Mouse (Mus musculus) cerebral cortex, adult 2 months (tissue): ENCODE data around the gene Gprin1.

Experiments
- WGBS: fragments of 180-500 bp; shearing (Covaris S2); methylation state at CpG from one replicate; pipeline ENCODE4 v1.1.7; 2018; 5-methylcytosine and 5-hydroxymethylcytosine counted together

Gprin1 gene

GRCm38 (mm10) chr13:54760164-54760795 is 10.6 kb upstream of the Gprin1 start:
- WGBS = 33% methylated on average over 8 of the region's 8 CpGs

GRCm38 (mm10) chr13:54759496-54759895 is 9.8 kb upstream of the Gprin1 start:
- WGBS = 19% methylated on average over 7 of the region's 7 CpGs

GRCm38 (mm10) chr13:54758756-54759470 is 9.2 kb upstream of the Gprin1 start:
- WGBS = 2% methylated on average over 29 of the region's 29 CpGs

DNA sequence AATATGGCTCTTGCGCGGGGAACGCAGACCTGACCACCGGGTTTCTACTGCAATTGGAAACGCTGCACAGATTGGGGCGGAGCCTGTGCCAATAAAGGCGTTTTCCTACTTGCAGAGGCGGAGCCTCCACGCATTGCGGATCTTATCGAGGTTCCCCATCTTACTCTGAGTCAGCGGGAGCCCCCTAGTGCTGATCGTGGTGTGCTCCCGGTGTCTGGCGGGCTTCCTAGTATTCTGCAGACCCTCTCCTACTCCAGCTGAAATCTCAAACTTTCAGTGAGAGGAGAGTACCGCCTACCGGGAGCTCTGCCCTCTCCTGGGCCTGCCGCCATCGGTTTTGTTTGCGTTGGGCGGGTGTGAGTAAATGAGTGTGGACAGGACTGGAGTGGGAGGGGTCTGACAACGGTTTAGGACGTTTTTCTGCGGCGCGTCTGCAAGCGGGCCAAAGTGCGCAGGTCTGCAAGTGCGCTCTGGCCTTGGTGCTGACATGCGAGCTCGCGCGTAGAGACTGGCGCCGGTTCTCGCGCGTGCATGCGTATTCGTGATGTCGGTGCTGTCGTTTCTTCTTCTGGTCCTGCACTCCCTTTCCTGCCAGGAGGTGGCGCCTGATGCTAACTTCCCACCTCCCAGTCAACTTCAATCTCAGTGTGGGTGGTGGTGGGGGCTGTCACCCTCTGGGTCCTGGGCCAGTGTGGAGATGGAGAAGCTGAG is 8.5 kb upstream of the Gprin1 start:
- under 1% methylated on average over 43 of the region's 43 CpGs for WGBS

DNA sequence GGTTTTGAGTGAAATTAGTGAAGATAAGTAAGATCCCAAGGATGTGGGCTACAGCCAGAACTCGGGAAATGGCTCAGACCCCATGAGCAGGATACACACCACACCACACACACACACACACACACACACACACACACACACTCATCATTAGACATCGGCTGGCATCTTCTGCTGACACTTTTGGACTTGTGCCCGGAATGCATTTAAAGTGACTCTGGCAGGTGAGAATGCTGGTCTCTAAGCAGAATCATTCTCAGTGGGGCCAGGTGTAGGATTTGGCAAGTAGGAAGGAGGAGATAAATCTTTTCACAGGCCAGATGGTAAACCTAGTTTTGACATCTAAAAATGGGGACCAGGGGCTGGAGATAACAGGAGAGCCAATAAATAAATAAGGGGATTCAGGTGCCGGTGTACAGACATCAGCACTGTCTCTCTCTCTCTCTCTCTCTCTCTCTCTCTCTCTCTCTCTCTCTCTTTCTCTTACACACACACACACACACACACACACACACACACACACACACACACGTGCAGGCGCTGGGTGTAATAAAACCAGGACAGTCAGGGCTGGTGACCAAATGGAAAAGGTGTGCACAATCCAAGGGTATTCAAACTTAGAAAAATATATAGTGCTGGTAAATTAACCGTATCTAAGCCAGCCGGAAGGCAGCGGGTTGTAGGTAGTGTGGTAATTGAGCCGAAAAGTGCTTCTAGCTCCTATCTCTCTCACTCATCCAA is 7.6 kb upstream of the Gprin1 start:
- WGBS = 17% methylated on average over 10 of the region's 10 CpGs

- 68% methylated on average over 8 of the region's 8 CpGs for WGBS
Observed at GRCm38 (mm10) chr13:54756156-54756712, 6.6 kb upstream of the Gprin1 start.

- 7% methylated on average over 9 of the region's 9 CpGs for WGBS
Observed at GRCm38 (mm10) chr13:54755201-54755830, 5.6 kb upstream of the Gprin1 start.

- WGBS = 23% methylated on average over 12 of the region's 12 CpGs
Observed at GRCm38 (mm10) chr13:54754169-54755080, 4.8 kb upstream of the Gprin1 start.

- 51% methylated on average over 6 of the region's 6 CpGs for WGBS
Observed at GRCm38 (mm10) chr13:54753733-54754132, 4.1 kb upstream of the Gprin1 start.

DNA sequence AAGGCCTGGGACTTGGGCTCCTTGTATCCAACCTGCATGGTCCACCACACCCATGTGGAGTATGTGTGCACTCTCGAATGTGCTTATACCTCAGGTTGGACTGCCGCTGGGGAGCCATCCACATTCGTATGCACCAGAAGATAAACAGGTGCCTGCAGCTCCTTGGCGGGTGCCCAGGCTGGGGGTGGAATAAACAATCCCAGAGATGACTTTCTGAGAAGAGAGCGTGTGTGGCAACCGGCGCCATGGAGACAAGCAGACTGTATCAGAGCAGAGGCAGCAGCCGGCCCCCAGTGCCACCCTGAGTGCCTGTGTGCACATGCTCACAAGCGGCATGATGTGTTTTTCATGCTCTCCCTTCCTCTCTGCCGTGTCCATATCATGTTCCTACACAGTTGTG is 3.0 kb upstream of the Gprin1 start:
- 31% methylated on average over 10 of the region's 10 CpGs for WGBS

GRCm38 (mm10) chr13:54750699-54751098 is 1.0 kb upstream of the Gprin1 start:
- 42% methylated on average over 8 of the region's 8 CpGs for WGBS

DNA sequence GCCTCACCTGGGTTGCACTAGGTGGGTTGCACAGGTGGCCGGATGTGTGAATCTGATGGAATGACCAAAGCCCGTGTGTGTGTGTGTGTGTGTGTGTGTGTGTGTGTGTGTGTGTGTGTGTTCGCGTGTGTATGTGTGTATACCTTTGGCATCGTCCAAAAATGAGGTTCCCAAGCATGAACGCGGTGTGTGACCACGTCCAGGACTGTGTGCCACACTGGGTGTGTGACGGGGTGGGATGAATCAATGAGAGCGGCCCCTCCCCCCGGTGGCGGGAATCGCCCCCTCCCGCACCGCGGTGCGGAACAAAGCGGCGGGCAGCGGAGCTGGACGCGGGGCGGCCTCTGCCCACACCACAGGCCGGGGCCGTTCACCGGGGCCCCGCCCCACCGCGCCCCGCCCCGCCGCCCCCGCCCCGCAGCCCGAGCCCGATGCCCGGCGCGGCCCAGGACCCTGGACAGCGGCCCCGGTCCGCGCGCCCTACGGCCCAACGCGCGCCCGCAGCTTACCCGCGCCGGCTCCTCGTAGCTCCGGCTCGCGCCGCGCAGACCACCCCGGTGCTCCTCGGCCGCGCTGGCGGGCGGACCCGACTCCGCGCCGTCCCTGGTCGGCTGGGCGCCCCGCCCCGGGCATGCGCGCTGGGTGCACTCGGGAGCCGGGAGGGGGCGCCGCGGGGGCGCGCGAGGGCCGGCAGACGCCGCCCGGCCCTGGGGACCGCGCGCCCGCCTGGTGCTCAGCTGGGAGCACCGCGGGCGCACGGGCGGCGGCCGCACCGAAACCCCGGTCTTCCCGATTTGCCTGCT is 412 bp downstream of the Gprin1 start:
- WGBS = 2% methylated on average over 93 of the region's 100 CpGs

- WGBS = 27% methylated on average over 10 of the region's 10 CpGs
Observed at GRCm38 (mm10) chr13:54748721-54749060, 983 bp downstream of the Gprin1 start.

GRCm38 (mm10) chr13:54748190-54748589 is 1.5 kb downstream of the Gprin1 start:
- 61% methylated on average over 8 of the region's 8 CpGs for WGBS

DNA sequence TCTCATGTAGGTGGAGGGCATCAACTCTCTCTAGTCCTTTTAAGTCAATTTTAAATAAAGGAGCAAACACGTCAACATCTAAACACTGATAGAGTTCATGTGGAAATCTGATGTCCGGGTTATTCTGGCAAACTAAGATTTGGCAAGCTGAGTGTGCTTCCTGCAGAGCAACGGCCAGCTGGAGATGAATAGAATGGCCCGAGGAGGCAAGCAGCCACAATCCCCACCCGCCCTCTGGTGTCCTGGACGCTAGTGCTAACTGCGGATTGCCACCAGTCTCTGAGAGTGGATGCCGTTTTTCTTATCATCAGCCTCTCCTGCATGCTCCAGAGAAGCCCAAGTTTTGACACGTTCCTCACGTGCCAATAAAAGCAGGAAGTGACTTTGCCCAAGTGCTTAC is 2.8 kb downstream of the Gprin1 start:
- WGBS = 9% methylated on average over 10 of the region's 10 CpGs

GRCm38 (mm10) chr13:54746110-54746509 is 3.6 kb downstream of the Gprin1 start:
- WGBS = 25% methylated on average over 6 of the region's 6 CpGs

GRCm38 (mm10) chr13:54738213-54738601 is 11.5 kb downstream of the Gprin1 start:
- WGBS = 9% methylated on average over 34 of the region's 34 CpGs

DNA sequence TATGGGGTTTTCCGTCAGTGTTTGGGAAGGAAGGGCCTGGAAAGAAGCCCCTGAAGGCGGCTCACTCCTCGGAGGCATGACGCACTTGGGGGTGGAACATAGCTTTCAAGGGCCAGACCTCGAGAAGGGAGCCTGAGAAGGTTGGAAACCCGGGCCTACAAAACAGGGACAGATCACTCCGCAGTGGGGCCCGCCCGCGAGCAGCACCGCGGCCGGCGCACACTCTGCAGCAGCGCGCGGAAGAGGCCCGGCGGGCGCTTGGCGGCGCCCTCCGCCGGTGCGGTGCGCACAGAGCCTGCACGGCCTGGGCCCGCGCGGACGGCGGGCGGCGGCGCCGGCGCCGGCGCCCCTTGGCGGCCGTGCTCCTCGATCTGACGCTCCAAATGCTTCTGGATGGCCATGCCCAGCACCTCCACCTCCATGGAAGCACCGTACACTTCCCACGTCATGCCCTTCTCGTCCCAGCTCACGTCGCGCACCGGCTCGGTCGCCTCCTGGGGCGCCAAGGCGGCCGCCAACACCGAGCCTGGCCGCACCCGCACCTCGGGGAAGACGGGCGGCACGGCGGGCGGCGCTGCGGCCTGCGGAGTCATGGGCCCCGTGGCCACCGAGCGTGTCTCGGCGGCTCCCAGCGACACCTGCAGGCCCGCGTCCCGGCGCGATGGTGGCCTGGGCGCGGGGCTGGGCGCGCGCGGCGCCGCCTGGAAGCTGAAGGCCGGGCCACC is 12.0 kb downstream of the Gprin1 start:
- WGBS = 5% methylated on average over 87 of the region's 87 CpGs

GRCm38 (mm10) chr13:54736931-54737330 is 12.7 kb downstream of the Gprin1 start:
- 40% methylated on average over 3 of the region's 3 CpGs for WGBS
